Mouse (Mus musculus) liver, postnatal 0 days (tissue): ENCODE results near the gene R3hdm4. TPM values are rescaled to one million over a fixed set of nuclear protein-coding genes. Genes with fewer than 3 reads are reported as not detected.

Experiments
- ATAC-seq: fragments of 200-750 bp; cut with Nextera tagmentation; 2 replicates; pipeline ENCODE4 v1.8.0; 2017; ENCODE audit warnings: mild to moderate bottlenecking, moderate library complexity
- DNase-seq: peaks from one replicate; pipeline ENCODE4 v3.0.0-alpha.2; 2016
- H3K27ac ChIP-seq: fragments of 300-500 bp; sonication (generic); 2 replicates; pipeline ENCODE4 v1.5.1; 2014; ENCODE audit warnings: antibody characterized with exemption, moderate library complexity, mild to moderate bottlenecking, low read depth
- H3K27me3 ChIP-seq: fragments of 300-500 bp; sonication (generic); 2 replicates; pipeline ENCODE4 v1.6.1; 2014; ENCODE audit warnings: low read length, control low read depth, mixed read lengths; ENCODE audit not compliant: insufficient read depth
- H3K36me3 ChIP-seq: fragments of 300-500 bp; sonication (generic); replicated peaks from 2 replicates; pipeline ENCODE4 v1.6.1; 2014; ENCODE audit warnings: mild to moderate bottlenecking, control low read depth, low read length, moderate library complexity, mixed read lengths; ENCODE audit not compliant: insufficient read depth
- H3K4me1 ChIP-seq: fragments of 300-500 bp; sonication (generic); 2 replicates; pipeline ENCODE4 v1.6.1; 2014; ENCODE audit warnings: antibody characterized with exemption, mild to moderate bottlenecking, control low read depth; ENCODE audit not compliant: insufficient read depth
- H3K4me2 ChIP-seq: fragments of 300-500 bp; sonication (generic); 2 replicates; pipeline ENCODE4 v1.6.1; 2014; ENCODE audit warnings: low read depth, mild to moderate bottlenecking, low read length, moderate library complexity, mixed read lengths
- H3K4me3 ChIP-seq: fragments of 300-500 bp; sonication (generic); 2 replicates; pipeline ENCODE4 v1.5.1; 2014; ENCODE audit warnings: low read depth, low read length
- H3K9ac ChIP-seq: fragments of 300-500 bp; sonication (generic); replicated peaks from 2 replicates; pipeline ENCODE4 v1.6.1; 2014; ENCODE audit warnings: mild to moderate bottlenecking, moderate library complexity
- H3K9me3 ChIP-seq: fragments of 300-500 bp; sonication (generic); 2 replicates; pipeline ENCODE4 v1.6.1; 2016; ENCODE audit warnings: mild to moderate bottlenecking, control low read depth, low read length, mixed read lengths
- CTCF ChIP-seq: sonication (generic); IDR thresholded peaks from 2 replicates; pipeline ENCODE4 v1.5.1; 2016; ENCODE audit warnings: antibody characterized with exemption, low read depth
- EP300 ChIP-seq: IDR thresholded peaks from 2 replicates; pipeline ENCODE4 v1.6.1; 2016; ENCODE audit warnings: antibody characterized with exemption, low read depth, mild to moderate bottlenecking
- WGBS: fragments of 180-500 bp; shearing (Covaris S2); extraction: QIAGEN DNeasy Blood & Tissue Kit; methylation state at CpG from one replicate; pipeline ENCODE4 v1.1.7; 2014; ENCODE audit not compliant: insufficient replicate concordance; 5-methylcytosine and 5-hydroxymethylcytosine counted together
- polyA plus RNA-seq: library from polyadenylated mRNA; unstranded; fragments of >200 nt; fragmentation: Nextera tagmentation; extraction: Ambion mirVana; gene quantifications from 2 replicates; pipeline ENCODE4 v1.2.1, GENCODE M21; 2015

R3hdm4 gene
- polyA plus RNA-seq = 47.3 and 51.7 TPM in 2 replicates

DNA sequence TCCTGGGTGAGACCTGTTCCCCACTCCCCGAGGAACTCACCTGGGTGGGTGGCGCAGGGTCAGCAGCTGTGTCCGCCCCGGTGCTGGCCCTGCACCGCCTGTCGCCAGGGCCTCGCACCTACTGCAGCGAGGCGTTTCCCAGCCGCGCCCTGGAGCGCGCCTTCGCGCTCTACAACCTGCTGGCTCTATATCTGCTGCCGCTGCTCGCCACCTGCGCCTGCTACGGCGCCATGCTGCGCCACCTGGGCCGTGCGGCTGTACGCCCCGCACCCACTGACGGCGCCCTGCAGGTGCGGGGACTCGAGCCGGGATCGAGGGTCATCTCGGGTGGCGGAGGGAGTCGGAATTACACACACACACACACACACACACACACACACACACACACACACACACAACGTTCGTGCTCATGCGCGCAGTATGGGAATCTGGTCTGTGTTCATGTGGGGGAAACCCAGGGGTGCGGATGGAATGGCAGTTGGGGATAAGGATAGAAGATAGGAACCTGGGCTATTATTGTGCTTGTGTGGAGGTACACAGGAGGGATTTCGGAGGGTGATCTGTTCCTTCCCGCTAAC, at the start of gene R3hdm4:
Gene R3hdm4, minus strand, starts transcription at position 251 of the 578 bp plus-strand sequence.
- Histone ChIP-seq H3K9ac (no peak within 1 kb of the TSS), H3K9me3 (no peaks in the 10 kb centered on the region), H3K27me3 (peaks cover 56% of the 10 kb centered on the region), H3K4me2 (peak within 1 kb of the TSS; percentile 50), H3K4me1 (peaks cover 46% of the 10 kb centered on the region), H3K36me3 (no peaks in the 10 kb centered on the region), H3K4me3 (0 out of 2 replicates have a peak within 1 kb of the TSS, but pooled peaks have one; percentile 19), H3K27ac (no peak within 1 kb of the TSS)
- DNase-seq = no peak
- TF ChIP-seq EP300 = no peak
- no peak for TF ChIP-seq CTCF
- no peak for ATAC-seq
- WGBS = 12% methylated on average over 31 of the region's 41 CpGs

DNA sequence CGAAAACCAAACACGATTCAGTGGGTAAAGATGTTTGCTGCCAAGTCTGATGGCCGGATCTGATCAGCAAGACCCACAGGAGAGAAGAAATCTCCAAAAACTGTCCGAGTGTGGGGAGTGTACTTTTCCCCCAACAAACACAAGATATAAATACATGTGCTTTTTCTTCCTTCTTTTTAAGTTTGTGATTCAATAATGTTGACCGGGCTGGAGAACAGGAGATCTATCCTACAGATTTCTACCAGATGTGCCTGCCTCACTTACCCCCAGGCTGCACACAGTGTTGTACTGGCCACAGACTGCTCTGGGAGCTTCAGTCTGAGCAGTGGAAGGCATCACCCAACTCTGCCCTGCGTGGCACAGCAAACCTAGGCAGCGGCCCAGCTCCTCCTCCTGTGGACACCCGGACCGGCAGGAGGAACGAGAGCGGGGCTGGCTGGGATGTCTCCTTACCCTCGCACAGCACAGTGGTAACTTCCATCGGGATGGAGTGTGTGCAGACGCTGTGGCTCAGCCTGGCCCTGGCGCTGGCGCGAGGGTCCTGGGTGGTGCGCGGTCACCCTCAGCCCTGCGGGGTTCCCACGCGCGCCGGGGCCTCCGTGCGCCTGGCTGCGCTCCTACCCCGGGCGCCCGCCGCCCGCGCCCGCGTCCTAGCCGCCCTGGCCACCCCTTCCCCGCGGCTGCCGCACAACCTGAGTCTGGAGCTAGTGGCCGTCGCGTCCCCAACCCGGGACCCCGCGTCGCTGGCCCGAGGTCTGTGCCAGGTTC, 49.6 kb upstream of the R3hdm4 start, which contains the start of gene Grin3b:
Gene Grin3b, plus strand, starts transcription at position 301 of the 768 bp plus-strand sequence.
- 8% methylated on average over 43 of the region's 47 CpGs for WGBS
- Histone ChIP-seq H3K4me3 (peak within 1 kb of the TSS; percentile 8; the same call in 1 of the 2 replicates), H3K9me3 (no peaks in the 10 kb centered on the region), H3K4me2 (peak within 1 kb of the TSS; percentile 40), H3K27me3 (peaks cover 23% of the 10 kb centered on the region), H3K27ac (no peak within 1 kb of the TSS), H3K4me1 (peaks cover 3% of the 10 kb centered on the region; the same call in 1 of the 2 replicates), H3K36me3 (peaks cover 28% of the 10 kb centered on the region), H3K9ac (no peak within 1 kb of the TSS)
- no peak for DNase-seq
- ATAC-seq = no peak
- TF ChIP-seq CTCF (no peak), EP300 (no peak)

DNA sequence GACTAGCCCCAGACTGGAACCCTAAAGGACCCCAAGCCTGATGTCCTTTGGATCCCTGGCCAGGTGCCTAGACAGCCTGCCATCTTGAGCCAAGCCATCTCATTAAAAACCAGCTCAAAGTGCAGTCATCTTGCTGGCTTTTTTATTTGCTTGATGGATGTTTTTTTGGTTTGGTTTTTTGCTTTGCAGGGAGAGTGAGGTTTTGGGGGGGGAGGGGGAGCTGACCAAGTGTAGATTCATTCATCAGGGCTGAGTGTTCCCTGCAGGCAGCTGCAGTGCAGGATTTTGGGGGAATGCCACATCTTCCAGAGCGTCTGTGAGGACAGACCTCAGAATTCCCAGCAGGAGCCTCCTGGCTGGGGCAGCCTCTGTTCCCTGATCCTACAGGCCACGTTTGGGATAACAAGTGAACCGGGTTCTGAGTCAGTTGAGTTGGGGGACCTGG, 48.1 kb upstream of the R3hdm4 start:
- 26% methylated on average over 3 of the region's 3 CpGs for WGBS
- Histone ChIP-seq H3K4me3 (no peak overlapping the region), H3K36me3 (peaks cover 37% of the 10 kb centered on the region), H3K27me3 (peaks cover 23% of the 10 kb centered on the region), H3K4me1 (peaks cover 3% of the 10 kb centered on the region; the same call in 1 of the 2 replicates), H3K9ac (no peak overlapping the region), H3K9me3 (no peaks in the 10 kb centered on the region), H3K4me2 (no peak overlapping the region), H3K27ac (no peak overlapping the region)
- DNase-seq (no peak), ATAC-seq (no peak)
- TF ChIP-seq CTCF = no peak
- no peak for TF ChIP-seq EP300

GRCm38 (mm10) chr10:79968181-79968580, 47.2 kb upstream of the R3hdm4 start:
- Histone ChIP-seq H3K9ac (no peak overlapping the region), H3K27me3 (peaks cover 23% of the 10 kb centered on the region), H3K4me1 (peaks cover 3% of the 10 kb centered on the region; the same call in 1 of the 2 replicates), H3K4me2 (no peak overlapping the region), H3K27ac (no peak overlapping the region), H3K4me3 (no peak overlapping the region), H3K9me3 (no peaks in the 10 kb centered on the region), H3K36me3 (peaks cover 37% of the 10 kb centered on the region)
- ATAC-seq (no peak), DNase-seq (no peak)
- 86% methylated on average over 1 of the region's 1 CpGs for WGBS
- no peak for TF ChIP-seq EP300
- TF ChIP-seq CTCF = no peak

- Histone ChIP-seq H3K4me1 (no peaks in the 10 kb centered on the region), H3K4me2 (no peak overlapping the region), H3K27me3 (peaks cover 19% of the 10 kb centered on the region), H3K36me3 (peaks cover 45% of the 10 kb centered on the region), H3K4me3 (no peak overlapping the region), H3K9me3 (no peaks in the 10 kb centered on the region), H3K9ac (no peak overlapping the region), H3K27ac (no peak overlapping the region)
- DNase-seq (no peak), ATAC-seq (no peak)
- no peak for TF ChIP-seq CTCF
- no peak for TF ChIP-seq EP300
- 84% methylated on average over 5 of the region's 5 CpGs for WGBS
Observed at GRCm38 (mm10) chr10:79966886-79967400, 45.9 kb upstream of the R3hdm4 start.

- 80% methylated on average over 5 of the region's 5 CpGs for WGBS
- Histone ChIP-seq H3K27me3 (peaks cover 3% of the 10 kb centered on the region), H3K36me3 (peaks cover 49% of the 10 kb centered on the region), H3K4me1 (peaks cover 9% of the 10 kb centered on the region), H3K9ac (no peak overlapping the region; the same call in 1 of the 2 replicates), H3K9me3 (no peaks in the 10 kb centered on the region), H3K4me2 (no peak overlapping the region), H3K27ac (no peak overlapping the region), H3K4me3 (no peak overlapping the region)
- TF ChIP-seq EP300 (no peak), CTCF (no peak)
- no peak for DNase-seq
- ATAC-seq = no peak
Observed at GRCm38 (mm10) chr10:79965325-79965724, 44.3 kb upstream of the R3hdm4 start.
